In the genomic region with DNA sequence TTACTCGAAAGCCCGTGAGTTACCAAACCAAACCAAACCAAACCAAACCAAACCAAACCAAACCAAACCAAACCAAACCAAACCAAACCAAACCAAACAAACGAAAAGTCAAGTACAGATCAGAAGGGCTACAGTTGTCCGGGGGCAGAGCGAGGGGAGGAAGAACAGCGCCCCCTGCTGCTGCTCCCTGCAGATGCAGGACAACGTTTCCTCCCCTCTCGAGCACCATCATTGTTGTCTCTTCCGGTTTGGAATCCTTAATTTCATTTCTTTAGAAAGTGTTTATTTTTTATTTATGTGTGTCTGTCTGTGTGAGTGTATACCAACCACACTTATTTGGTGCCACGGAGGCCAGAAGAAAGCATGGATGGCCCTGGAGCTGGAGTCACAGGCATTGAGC, we compare ENCODE assay signal across 10 mouse cellular contexts. TPM values are rescaled to one million over a fixed set of nuclear protein-coding genes. Genes with fewer than 3 reads are reported as not detected.
A peak's percentile ranks its signal among the peaks of the same experiment; 100 is the strongest.
DNase-seq lines count a peak whose midpoint lies in the region; ATAC-seq and TF ChIP-seq lines count a peak whose summit lies in the region.
"Had no signal": no experiment of that assay in that cellular context is flagged by ENCODE, and none has a peak within 500 bp of the region (broad histone marks: within the 10 kb centered on the region; RNA-seq: fewer than 3 reads in every experiment).

No protein-coding gene starts in this region.

- H3K4me1 ChIP-seq in heart, postnatal 0 days (ENCODE audit: control insufficient read depth, insufficient read depth) = peaks cover 4% of the 10 kb centered on the region; the same call in 1 of the 2 replicates
- H3K4me1 ChIP-seq in CH12.LX (ENCODE audit: control insufficient read depth in 1 of 2, insufficient read depth in 2 of 2) = 0 out of 4 replicates have a peak, but pooled peaks cover 0 to 6% of the 10 kb centered on the region in 2 experiments
- H3K4me1 ChIP-seq: embryonic facial prominence, embryonic 15.5 days had no signal

- no peaks in the 10 kb centered on the region for H3K79me2 ChIP-seq in CH12.LX (replicated peaks; ENCODE audit: control insufficient read depth, extremely low read depth, insufficient read depth, poor library complexity, severe bottlenecking)

- TF ChIP-seq RAD21 in CH12.LX (IDR thresholded peaks at IDR 0.05; ENCODE audit: low read depth, low read length) = peak; percentile 39

- H3K9me3 ChIP-seq in heart, postnatal 0 days (replicated peaks; ENCODE audit: control insufficient read depth, low read length) = no peaks in the 10 kb centered on the region
- H3K9me3 ChIP-seq in CH12.LX (replicated peaks; ENCODE audit: low read length) = no peaks in the 10 kb centered on the region
- H3K9me3 ChIP-seq: embryonic facial prominence, embryonic 15.5 days had no signal

- intact Hi-C loops in heart, postnatal 25 days (cut with DNase I) = no loop called here
- intact Hi-C loops in gastrocnemius, postnatal 36 days (cut with DNase I) = no loop called here

- no peak overlapping the region for H3K4me3 ChIP-seq in heart, postnatal 0 days (ENCODE audit: low read depth, low read length)
- H3K4me3 ChIP-seq in CH12.LX (replicated peaks in 1 of 3; ENCODE audit: low read depth in 2 of 3, low read length in 2 of 3, poor library complexity in 1 of 3) = no peak overlapping the region
- H3K4me3 ChIP-seq: embryonic facial prominence, embryonic 15.5 days had no signal

- dilution Hi-C loops in CH12.LX (cut with MboI; ENCODE audit: extremely low pct_ligation_motif_present, extremely low pct_unique_long_range_greater_than_20kb, low sequenced_read_pairs) = no loop called here

- in situ Hi-C loops in CH12.LX (cut with MboI; ENCODE audit: low pct_ligation_motif_present, low pct_unique_long_range_greater_than_20kb, low sequenced_read_pairs) = no loop called here

- TF ChIP-seq CTCF in heart, postnatal 0 days (IDR thresholded peaks at IDR 0.05; ENCODE audit: low read depth) = 0 out of 2 replicates have a peak, but pooled peaks have one; percentile 6
- peak; percentile 69 to 81 for TF ChIP-seq CTCF in CH12.LX (conservative IDR thresholded peaks at IDR 0.05 in 1 of 2, IDR thresholded peaks at IDR 0.05 in 1 of 2; ENCODE audit: low read depth in 2 of 2, low read length in 2 of 2)

- 60% methylated on average over 10 of the region's 10 CpGs for WGBS in heart, postnatal 0 days

- TF ChIP-seq POLR2A in CH12.LX (IDR thresholded peaks at IDR 0.05; ENCODE audit: low read depth, low read length) = no peak

- H3K27me3 ChIP-seq in heart, postnatal 0 days (ENCODE audit: control insufficient read depth, insufficient read depth, low read length) = no peaks in the 10 kb centered on the region
- no peaks in the 10 kb centered on the region for H3K27me3 ChIP-seq in CH12.LX (replicated peaks)
- H3K27me3 ChIP-seq: embryonic facial prominence, embryonic 15.5 days had no signal

- H3K9ac ChIP-seq in heart, postnatal 0 days (replicated peaks; ENCODE audit: low read depth, low read length) = no peak overlapping the region
- H3K9ac ChIP-seq in CH12.LX (ENCODE audit: insufficient read depth, low read depth) = no peak overlapping the region
- H3K9ac ChIP-seq: embryonic facial prominence, embryonic 15.5 days had no signal

- no peak for ATAC-seq in heart, postnatal 0 days (ENCODE audit: insufficient read depth, low read depth)
- ATAC-seq: inflammation-experienced regulatory T-cells, adult 6 months had no signal

- no peak for DNase-seq in heart, postnatal 0 days (ENCODE audit: low spot score)
- no peak for DNase-seq in heart, postnatal 25 days (ENCODE audit: low spot score)
- DNase-seq in CH12.LX (ENCODE audit: extremely low read depth) = peak; percentile 51
- peak; percentile 34 for DNase-seq in c-Kit-positive CD71-positive TER-119-positive erythroid progenitor cells, embryonic 14.5 days (ENCODE audit: low spot score)
- peak; percentile 7 to 62 for DNase-seq in spleen, postnatal 10 days (ENCODE audit: low spot score in 2 of 2)
- no peak for DNase-seq in right cerebral cortex, adult 18-20 months
- no peak for DNase-seq in gastrocnemius, postnatal 36 days
- no peak for DNase-seq in heart, postnatal 4 days

- no peak overlapping the region for H3K27ac ChIP-seq in heart, postnatal 0 days (ENCODE audit: low read depth)
- H3K27ac ChIP-seq in CH12.LX (ENCODE audit: insufficient read depth, low read depth) = no peak overlapping the region
- H3K27ac ChIP-seq: embryonic facial prominence, embryonic 15.5 days had no signal

- TF ChIP-seq EP300 in heart, postnatal 0 days (IDR thresholded peaks at IDR 0.05; ENCODE audit: low read depth) = no peak
- TF ChIP-seq EP300 in CH12.LX (IDR thresholded peaks at IDR 0.05; ENCODE audit: low read length) = no peak

- no peak overlapping the region for H3K4me2 ChIP-seq in heart, postnatal 0 days (ENCODE audit: low read depth, low read length)
- H3K4me2 ChIP-seq in CH12.LX (ENCODE audit: insufficient read depth, low read depth, poor library complexity, severe bottlenecking) = no peak overlapping the region
- H3K4me2 ChIP-seq: embryonic facial prominence, embryonic 15.5 days had no signal

- H3K36me3 ChIP-seq in heart, postnatal 0 days (replicated peaks; ENCODE audit: control insufficient read depth, insufficient read depth, low read length) = no peaks in the 10 kb centered on the region
- no peaks in the 10 kb centered on the region for H3K36me3 ChIP-seq in CH12.LX (replicated peaks in 1 of 2; ENCODE audit: control insufficient read depth in 1 of 2, insufficient read depth in 1 of 2, low read length in 1 of 2)
- H3K36me3 ChIP-seq: embryonic facial prominence, embryonic 15.5 days had no signal

TF ChIP-seq in CH12.LX, 34 proteins besides CTCF, POLR2A, EP300 and RAD21:
- TF ChIP-seq MAZ (IDR thresholded peaks at IDR 0.05; ENCODE audit: low read depth, low read length) = 0 out of 2 replicates have a peak, but pooled peaks have one; percentile 48
- no peak for TF ChIP-seq BHLHE40 (IDR thresholded peaks at IDR 0.05; ENCODE audit: low read depth, low read length)
- peak; percentile 39 for TF ChIP-seq SMC3 (IDR thresholded peaks at IDR 0.05; ENCODE audit: low read depth, low read length)
- TF ChIP-seq ETS1 (conservative IDR thresholded peaks at IDR 0.05; ENCODE audit: low read depth, low read length) = no peak
- peak; percentile 66; the same call in 1 of the 2 replicates for TF ChIP-seq ELF1 (IDR thresholded peaks at IDR 0.05; ENCODE audit: low read depth, low read length)

RNA-seq across cellular contexts. Expression of gene C1d, which starts 26.7 kb away (rescaled TPM):
- 24.7 and 28.1 TPM in 2 replicates for total RNA-seq in heart, postnatal 0 days (2014; rRNA removed; ENCODE audit: low replicate concordance)
- polyA plus RNA-seq in heart, postnatal 0 days (2015; fragmentation: Nextera tagmentation; extraction: Ambion mirVana) = 82.4 and 83.6 TPM in 2 replicates
- 10 to 100 TPM; 33.0 to 33.5 TPM for total RNA-seq in heart, postnatal 25 days (2021)
- 71.8 and 96.8 TPM in 2 replicates for total RNA-seq in CH12.LX (2012; rRNA removed)
- 117 and 128 TPM in 2 replicates for total RNA-seq in CH12.LX (2014; rRNA removed)
- 88.9 and 93.2 TPM in 2 replicates for polyA plus RNA-seq in CH12.LX (2012; ENCODE audit: insufficient read length, low read depth)
- 10 to 100 TPM; 30.4 to 33.1 TPM for total RNA-seq in gastrocnemius, postnatal 36 days (2021)
- 10 to 100 TPM; 38.8 to 45.1 TPM for total RNA-seq in heart, postnatal 4 days (2021)

Comparison
In these comparisons a context has a peak if more than half of its experiments do, and no peak if none do; other contexts are left out.
1. DNase-seq: peak in CH12.LX (single experiment), c-Kit-positive CD71-positive TER-119-positive erythroid progenitor cells, embryonic 14.5 days (single experiment) and spleen, postnatal 10 days (2 of 2); none in heart, postnatal 0 days (single experiment), heart, postnatal 25 days (single experiment), right cerebral cortex, adult 18-20 months (single experiment), gastrocnemius, postnatal 36 days (0 of 2) and heart, postnatal 4 days (single experiment).